Mouse (Mus musculus): ENCODE measurements around the gene Vps29. TPM values are rescaled to one million over a fixed set of nuclear protein-coding genes. Genes with fewer than 3 reads are reported as not detected.

Vps29 gene
- polyA plus RNA-seq (2021; fragmentation: Nextera tagmentation) = 340 and 432 TPM in 2 replicates
- long read RNA-seq, experiment 1, transcript Vps29-201 (4 exons, 874 nt) = minor isoform, 13 of 561 reads
- long read RNA-seq, experiment 1, transcript Vps29-208 (4 exons, 2,716 nt) = major isoform, 509 of 561 reads
- long read RNA-seq, experiment 1, partial matches to known transcripts = 25 of 561 reads
- long read RNA-seq, experiment 1, other reads (novel, unspliced or antisense) = 10 of 561 reads
- long read RNA-seq, experiment 2, transcript Vps29-201 (4 exons, 874 nt) = minor isoform, 10 of 313 reads
- long read RNA-seq, experiment 2, transcript Vps29-208 (4 exons, 2,716 nt) = major isoform, 261 of 313 reads
- long read RNA-seq, experiment 2, partial matches to known transcripts = 27 of 313 reads
- long read RNA-seq, experiment 2, other reads (novel, unspliced or antisense) = 10 of 313 reads

DNA sequence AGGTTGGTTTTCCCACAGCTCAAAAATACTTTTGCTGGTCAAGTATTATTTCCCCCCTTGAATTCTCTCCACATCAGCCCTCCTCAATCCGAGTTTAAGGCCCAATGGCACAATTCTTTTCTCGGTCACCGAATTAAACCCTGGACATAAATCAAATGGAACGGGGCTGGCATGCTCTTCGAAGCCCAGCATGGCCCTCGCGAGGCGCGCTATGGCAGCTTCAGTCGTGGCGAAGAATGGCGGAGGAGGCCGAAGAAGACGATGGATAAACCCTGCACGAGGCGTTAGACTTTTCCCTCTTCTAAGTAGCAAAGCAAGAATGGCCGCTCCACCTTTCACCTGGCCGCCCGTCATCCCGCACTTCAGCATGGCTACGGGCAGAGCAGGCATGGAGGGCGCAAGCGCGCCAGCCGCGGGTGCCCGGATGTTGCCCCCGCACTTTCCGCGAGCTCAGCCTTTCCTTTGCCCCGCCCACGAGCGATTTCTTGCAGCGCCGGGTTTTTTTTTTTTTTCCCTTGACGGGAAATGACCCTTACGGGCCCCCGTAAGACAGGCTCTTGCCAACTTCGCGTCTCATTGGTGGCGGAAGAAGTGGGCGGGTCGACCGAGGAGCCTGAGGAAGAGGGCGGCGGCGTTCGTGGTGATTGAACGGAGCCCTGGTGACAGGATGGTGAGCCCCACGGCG, at the start of gene Vps29, which contains the start of gene Rad9b:
Gene Vps29, plus strand, starts transcription at position 563 of the 685 bp plus-strand sequence.
Gene Rad9b, minus strand, starts transcription at position 427 of the 685 bp plus-strand sequence.

DNA sequence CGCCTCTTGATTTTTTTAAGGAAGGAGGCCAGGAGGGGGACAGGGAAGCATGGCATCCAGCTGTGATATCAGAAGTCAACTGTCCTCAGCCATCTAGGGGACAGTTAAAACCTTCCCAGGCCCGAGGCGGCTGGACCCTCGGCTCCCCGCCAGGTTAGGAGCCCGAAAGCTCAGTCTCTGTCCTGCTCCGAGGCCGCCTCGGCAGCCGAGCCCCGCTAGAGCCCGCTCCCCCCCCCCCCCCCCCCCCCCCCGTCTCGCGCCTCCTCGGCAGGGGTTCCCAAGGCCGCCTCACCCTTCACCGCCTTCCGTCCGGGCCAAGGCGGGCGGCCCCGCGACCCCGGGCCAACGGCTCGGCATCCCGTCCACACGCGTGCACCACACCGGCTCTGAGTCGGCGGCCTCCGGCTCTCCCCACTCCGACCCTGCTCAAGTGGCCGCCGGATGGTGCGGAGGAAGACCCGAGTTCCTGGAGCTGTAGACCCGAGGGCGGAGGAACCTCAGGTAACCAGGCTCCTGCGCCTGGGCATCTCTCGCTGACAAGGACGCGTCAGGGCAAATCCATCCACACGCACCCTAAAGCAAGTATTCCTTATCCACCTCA, 17.5 kb downstream of the Vps29 start, which contains the start of gene Gpn3:
Gene Gpn3, plus strand, starts transcription at position 286 of the 601 bp plus-strand sequence.

DNA sequence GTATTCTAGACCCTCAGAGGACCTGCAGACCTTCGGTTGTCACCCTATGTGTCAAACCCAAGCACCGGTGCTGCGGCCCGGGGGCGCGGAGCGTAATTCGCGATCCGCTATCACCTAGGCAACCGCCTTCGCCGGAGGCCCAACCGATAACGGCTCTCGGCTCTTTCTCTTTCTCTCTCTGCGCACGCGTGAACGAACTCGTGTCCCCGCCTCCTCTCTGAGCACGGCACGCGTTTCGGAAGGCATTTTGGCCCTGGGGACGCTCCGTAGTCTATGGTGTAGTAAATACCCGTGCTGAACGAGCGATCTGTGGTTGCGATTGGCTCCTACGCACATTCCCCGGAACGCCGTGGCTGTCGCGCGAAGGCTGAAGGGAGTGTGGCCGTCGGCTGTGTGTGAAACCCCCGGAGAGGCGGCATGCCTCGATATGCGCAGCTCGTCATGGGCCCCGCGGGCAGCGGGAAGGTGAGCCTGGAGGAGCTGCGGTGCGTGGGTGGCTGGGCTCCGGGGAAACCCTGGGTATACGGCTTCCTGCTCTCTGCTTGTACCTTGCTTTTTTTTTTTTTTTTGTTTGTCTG, 18.1 kb downstream of the Vps29 start, which contains the start of gene Fam216a:
Gene Fam216a, minus strand, starts transcription at position 173 of the 578 bp plus-strand sequence.

DNA sequence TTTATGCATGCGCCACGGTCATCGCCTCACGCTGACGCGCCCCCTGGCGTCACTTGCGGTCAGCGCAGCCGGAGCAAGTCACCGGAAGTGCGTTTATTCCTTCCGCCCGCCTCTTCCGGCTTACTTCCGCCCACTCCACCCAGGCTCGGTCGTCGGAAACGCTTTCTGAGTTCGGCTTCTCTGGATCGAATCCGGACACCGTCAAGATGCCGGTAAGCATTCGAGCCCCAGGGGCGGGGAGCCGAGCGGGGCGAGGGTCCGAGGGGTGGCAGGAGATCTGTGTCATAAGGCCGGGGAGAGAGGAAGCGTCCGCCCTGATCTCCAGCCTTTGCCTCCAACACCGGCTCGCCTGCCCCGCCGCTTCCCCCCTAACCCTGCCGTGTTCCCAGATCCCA, 37.6 kb downstream of the Vps29 start, which contains the start of gene Arpc3:
Gene Arpc3, plus strand, starts transcription at position 93 of the 395 bp plus-strand sequence.

Other genes starting within 250 kb of the Vps29 start
- 0.14 and 0.27 TPM in 2 replicates for gene Ccdc63, start 213.5 kb upstream of the Vps29 start, polyA plus RNA-seq (2021; fragmentation: Nextera tagmentation)
- 31.6 and 137 TPM in 2 replicates for gene Ppp1cc, start 196.1 kb upstream of the Vps29 start, polyA plus RNA-seq (2021; fragmentation: Nextera tagmentation)
- gene Hvcn1, start 147.6 kb upstream of the Vps29 start, polyA plus RNA-seq (2021; fragmentation: Nextera tagmentation) = 3.3 and 3.4 TPM in 2 replicates
- gene Tctn1, start 89.9 kb upstream of the Vps29 start, polyA plus RNA-seq (2021; fragmentation: Nextera tagmentation) = 1.5 and 1.9 TPM in 2 replicates
- gene Pptc7, start 70.0 kb upstream of the Vps29 start, polyA plus RNA-seq (2021; fragmentation: Nextera tagmentation) = 8.5 and 13.9 TPM in 2 replicates
- 3.1 and 4.8 TPM in 2 replicates for gene Rad9b, start 136 bp upstream of the Vps29 start, polyA plus RNA-seq (2021; fragmentation: Nextera tagmentation)
- 28.4 and 35.3 TPM in 2 replicates for gene Gpn3, start 17.5 kb downstream of the Vps29 start, polyA plus RNA-seq (2021; fragmentation: Nextera tagmentation)
- gene Fam216a, start 18.0 kb downstream of the Vps29 start, polyA plus RNA-seq (2021; fragmentation: Nextera tagmentation) = 106 and 121 TPM in 2 replicates
- 32.8 and 103 TPM in 2 replicates for gene Arpc3, start 37.5 kb downstream of the Vps29 start, polyA plus RNA-seq (2021; fragmentation: Nextera tagmentation)
- 21.9 and 23.4 TPM in 2 replicates for gene Anapc7, start 67.3 kb downstream of the Vps29 start, polyA plus RNA-seq (2021; fragmentation: Nextera tagmentation)
- gene Atp2a2, start 147.9 kb downstream of the Vps29 start, polyA plus RNA-seq (2021; fragmentation: Nextera tagmentation) = 56.7 and 62.6 TPM in 2 replicates

All from left cerebral cortex, adult 6 months (tissue).